Mouse (Mus musculus) stomach, embryonic 16.5 days (tissue): ENCODE results near the gene Rbm48. TPM values are rescaled to one million over a fixed set of nuclear protein-coding genes. Genes with fewer than 3 reads are reported as not detected.

Experiments used
- ATAC-seq: fragments of 200-750 bp; cut with Nextera tagmentation; 2 replicates; pipeline ENCODE4 v1.8.0; 2017; ENCODE audit warnings: moderate number of reproducible peaks, moderate TSS enrichment; ENCODE audit not compliant: insufficient read depth, low FRiP score
- H3K27ac ChIP-seq: fragments of 300-500 bp; sonication (generic); 2 replicates; pipeline ENCODE4 v1.5.1; 2014; ENCODE audit warnings: low read length
- H3K27me3 ChIP-seq: fragments of 300-500 bp; sonication (generic); 2 replicates; pipeline ENCODE4 v1.6.1; 2014; ENCODE audit warnings: low read length, control low read depth, mixed read lengths; ENCODE audit not compliant: control insufficient read depth, insufficient read depth
- H3K36me3 ChIP-seq: fragments of 300-500 bp; sonication (generic); 2 replicates; pipeline ENCODE4 v1.6.1; 2014; ENCODE audit warnings: low read length; ENCODE audit not compliant: control insufficient read depth, insufficient read depth
- H3K4me1 ChIP-seq: fragments of 300-500 bp; sonication (generic); 2 replicates; pipeline ENCODE4 v1.6.1; 2014; ENCODE audit warnings: low read length, control low read depth, mixed read lengths; ENCODE audit not compliant: control insufficient read depth, insufficient read depth
- H3K4me2 ChIP-seq: fragments of 300-500 bp; sonication (generic); 2 replicates; pipeline ENCODE4 v1.6.1; 2014; ENCODE audit warnings: low read depth, low read length, mixed read lengths
- H3K4me3 ChIP-seq: fragments of 300-500 bp; sonication (generic); replicated peaks from 2 replicates; pipeline ENCODE4 v1.5.1; 2014; ENCODE audit warnings: mild to moderate bottlenecking, low read length
- H3K9ac ChIP-seq: fragments of 300-500 bp; sonication (generic); 2 replicates; pipeline ENCODE4 v1.6.1; 2014; ENCODE audit warnings: low read length
- H3K9me3 ChIP-seq: fragments of 300-500 bp; sonication (generic); replicated peaks from 2 replicates; pipeline ENCODE4 v1.6.1; 2016; ENCODE audit warnings: low read length, control low read depth; ENCODE audit not compliant: control insufficient read depth
- WGBS: fragments of 180-500 bp; shearing (Covaris S2); extraction: QIAGEN DNeasy Blood & Tissue Kit; methylation state at CpG from one replicate; pipeline ENCODE4 v1.1.7; 2014; 5-methylcytosine and 5-hydroxymethylcytosine counted together
- polyA plus RNA-seq: library from polyadenylated mRNA; unstranded; fragments of >200 nt; fragmentation: Nextera tagmentation; extraction: Ambion mirVana; gene quantifications from 2 replicates; pipeline ENCODE4 v1.2.1, GENCODE M21; 2015

Rbm48 gene
- 10.0 and 12.3 TPM in 2 replicates for polyA plus RNA-seq

DNA sequence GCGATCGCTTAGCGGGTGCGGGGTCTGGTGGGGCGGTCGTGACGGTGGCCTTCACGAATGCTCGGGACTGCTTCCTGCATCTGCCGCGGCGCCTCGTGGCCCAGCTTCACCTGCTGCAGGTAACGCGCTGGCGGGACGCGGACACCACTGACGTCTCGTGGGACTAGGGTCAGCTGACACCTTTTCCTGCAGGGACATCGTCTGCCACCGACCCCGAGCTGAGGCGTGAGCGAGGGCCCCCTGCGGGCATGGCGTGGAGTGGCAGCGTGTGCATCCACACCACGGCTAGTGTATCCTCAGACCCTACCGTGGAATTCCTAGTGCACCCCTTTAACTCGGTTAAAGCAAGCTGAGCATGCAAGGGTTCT lies at the start of gene Rbm48:
Gene Rbm48 (minus strand): TSS at position 187 of the 368 bp plus-strand sequence.
- Histone ChIP-seq H3K27me3 (no peaks in the 10 kb centered on the region), H3K27ac (peak within 1 kb of the TSS; percentile 72), H3K4me3 (peak within 1 kb of the TSS; percentile 88), H3K36me3 (0 out of 2 replicates have a peak, but pooled peaks cover 3% of the 10 kb centered on the region), H3K9ac (peak within 1 kb of the TSS; percentile 83), H3K4me2 (peak within 1 kb of the TSS; percentile 84), H3K4me1 (peaks cover 12% of the 10 kb centered on the region), H3K9me3 (no peaks in the 10 kb centered on the region)
- ATAC-seq = peak; percentile 87
- WGBS = 0% methylated on average over 31 of the region's 31 CpGs

DNA sequence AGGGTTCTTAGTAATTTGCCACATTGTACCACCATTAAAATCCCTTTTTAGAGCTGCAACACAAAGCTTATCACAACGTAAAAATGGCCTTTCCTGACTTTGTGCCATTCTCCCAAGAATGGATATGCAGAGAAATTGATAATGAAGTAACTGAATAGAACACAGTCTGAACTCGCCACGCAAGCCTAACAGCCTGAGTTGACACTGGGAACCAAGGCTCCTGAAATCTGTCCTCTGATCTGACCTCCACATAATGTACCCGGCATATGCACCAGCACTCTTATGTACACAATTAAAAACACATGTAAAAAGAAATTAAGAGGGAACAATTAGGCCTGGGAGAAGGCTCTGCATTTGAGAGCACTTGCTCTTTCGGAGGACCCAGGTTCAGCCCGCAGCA lies 48.9 kb upstream of the Rbm48 start:
- H3K4me2 ChIP-seq = peak overlapping the region; percentile 19; the same call in 1 of the 2 replicates
- 0 out of 2 replicates have a peak overlapping the region, but pooled peaks have one; percentile 14 for H3K9ac ChIP-seq
- H3K27ac ChIP-seq = no peak overlapping the region
- no peaks in the 10 kb centered on the region for H3K27me3 ChIP-seq
- no peak overlapping the region; the same call in 1 of the 2 replicates for H3K4me3 ChIP-seq
- peaks cover 14% of the 10 kb centered on the region for H3K36me3 ChIP-seq
- no peak for ATAC-seq
- H3K9me3 ChIP-seq = no peaks in the 10 kb centered on the region
- peaks cover 8% of the 10 kb centered on the region; the same call in 1 of the 2 replicates for H3K4me1 ChIP-seq
- 73% methylated on average over 6 of the region's 6 CpGs for WGBS

DNA sequence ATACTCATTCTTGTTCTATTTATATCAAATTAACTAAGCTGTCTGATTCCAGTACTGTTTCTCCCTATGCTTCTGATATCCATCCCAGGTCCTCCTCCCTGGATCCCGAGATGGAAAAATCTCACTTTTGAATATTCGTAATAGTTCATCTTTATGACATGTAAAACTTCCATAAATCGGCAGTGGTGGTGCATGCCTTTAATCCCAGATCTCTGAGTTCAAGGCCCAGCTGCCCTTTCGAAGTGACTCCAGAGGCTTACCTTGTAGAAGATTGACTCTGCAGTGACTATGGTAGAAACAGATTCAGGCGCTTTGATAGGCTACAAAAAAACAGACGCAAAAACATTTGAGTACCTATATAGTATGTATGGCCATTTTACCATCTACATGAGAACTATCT lies 48.2 kb upstream of the Rbm48 start:
- ATAC-seq = no peak
- Histone ChIP-seq H3K36me3 (peaks cover 14% of the 10 kb centered on the region), H3K9ac (no peak overlapping the region), H3K4me1 (peaks cover 8% of the 10 kb centered on the region; the same call in 1 of the 2 replicates), H3K27me3 (no peaks in the 10 kb centered on the region), H3K4me2 (no peak overlapping the region), H3K4me3 (no peak overlapping the region), H3K27ac (no peak overlapping the region), H3K9me3 (no peaks in the 10 kb centered on the region)
- WGBS = 90% methylated on average over 6 of the region's 6 CpGs

DNA sequence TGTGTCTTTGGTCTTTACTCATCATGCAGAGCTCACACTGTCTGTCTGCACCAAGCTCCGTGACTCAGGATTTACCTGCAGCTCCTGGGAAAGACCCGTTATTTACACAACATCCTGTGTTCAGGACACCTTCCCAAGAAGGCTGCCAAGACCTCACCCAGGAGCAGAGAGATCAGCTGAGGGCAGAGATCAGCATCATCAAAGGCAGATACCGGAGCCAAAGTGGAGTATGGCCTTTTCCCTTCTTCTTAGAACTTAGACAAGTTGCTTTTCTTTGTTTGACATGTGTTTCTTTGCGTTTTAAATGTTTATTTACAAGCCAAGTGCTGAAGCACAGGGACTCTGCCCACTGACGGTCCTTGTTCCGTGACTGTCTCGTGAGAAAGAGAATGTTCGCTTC lies 38.9 kb upstream of the Rbm48 start:
- Histone ChIP-seq H3K9ac (no peak overlapping the region), H3K4me2 (no peak overlapping the region), H3K36me3 (peaks cover 6% of the 10 kb centered on the region; the same call in 1 of the 2 replicates), H3K4me3 (no peak overlapping the region), H3K4me1 (no peaks in the 10 kb centered on the region), H3K27ac (no peak overlapping the region), H3K9me3 (no peaks in the 10 kb centered on the region), H3K27me3 (no peaks in the 10 kb centered on the region)
- ATAC-seq = no peak
- WGBS = 74% methylated on average over 8 of the region's 8 CpGs

DNA sequence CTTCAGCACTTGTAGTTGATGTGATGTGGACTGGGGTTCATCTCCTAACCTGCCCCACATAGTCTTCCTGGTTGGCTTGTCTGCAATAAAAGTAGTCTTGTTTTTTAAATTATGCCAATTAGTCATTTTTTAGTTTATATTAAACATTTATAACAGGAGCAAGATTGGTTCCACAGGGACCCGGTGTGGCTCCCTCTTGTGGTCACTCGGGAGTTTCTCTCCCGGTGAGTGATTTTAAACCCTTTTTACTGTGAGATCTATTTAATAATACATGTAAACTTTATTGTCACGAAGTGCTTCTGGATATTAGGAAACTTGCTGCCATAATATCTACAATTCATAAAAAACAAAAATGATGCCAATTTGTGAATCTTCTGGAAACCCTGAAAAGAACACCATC lies 37.6 kb upstream of the Rbm48 start:
- Histone ChIP-seq H3K27ac (no peak overlapping the region), H3K4me1 (no peaks in the 10 kb centered on the region), H3K4me2 (no peak overlapping the region), H3K4me3 (no peak overlapping the region), H3K36me3 (peaks cover 6% of the 10 kb centered on the region; the same call in 1 of the 2 replicates), H3K9me3 (no peaks in the 10 kb centered on the region), H3K27me3 (no peaks in the 10 kb centered on the region), H3K9ac (no peak overlapping the region)
- ATAC-seq = no peak
- 76% methylated on average over 4 of the region's 4 CpGs for WGBS

DNA sequence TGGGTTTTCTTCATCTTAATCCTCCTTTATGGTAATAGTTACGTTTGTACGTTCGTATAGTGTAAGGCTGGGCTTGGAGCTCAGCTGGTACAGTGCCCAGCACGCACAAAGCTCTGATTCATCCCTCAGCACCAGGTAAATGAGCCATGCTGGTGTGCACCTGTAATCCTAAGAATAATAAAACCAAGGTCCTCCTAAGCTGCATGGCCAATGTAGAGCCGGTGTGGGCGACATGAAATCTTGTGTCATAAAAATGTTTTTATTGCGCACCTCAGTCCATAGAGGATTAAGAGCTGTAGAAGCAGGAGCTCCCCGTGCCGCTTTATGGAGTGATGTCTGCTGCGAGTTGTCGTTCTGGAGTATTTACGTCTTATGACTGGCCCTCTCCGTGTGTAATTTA lies 36.9 kb upstream of the Rbm48 start:
- no peaks in the 10 kb centered on the region for H3K27me3 ChIP-seq
- H3K4me2 ChIP-seq = no peak overlapping the region
- no peaks in the 10 kb centered on the region for H3K9me3 ChIP-seq
- 91% methylated on average over 13 of the region's 13 CpGs for WGBS
- H3K4me1 ChIP-seq = no peaks in the 10 kb centered on the region
- no peak overlapping the region for H3K27ac ChIP-seq
- ATAC-seq = no peak
- H3K36me3 ChIP-seq = peaks cover 6% of the 10 kb centered on the region; the same call in 1 of the 2 replicates
- H3K9ac ChIP-seq = no peak overlapping the region
- no peak overlapping the region for H3K4me3 ChIP-seq

DNA sequence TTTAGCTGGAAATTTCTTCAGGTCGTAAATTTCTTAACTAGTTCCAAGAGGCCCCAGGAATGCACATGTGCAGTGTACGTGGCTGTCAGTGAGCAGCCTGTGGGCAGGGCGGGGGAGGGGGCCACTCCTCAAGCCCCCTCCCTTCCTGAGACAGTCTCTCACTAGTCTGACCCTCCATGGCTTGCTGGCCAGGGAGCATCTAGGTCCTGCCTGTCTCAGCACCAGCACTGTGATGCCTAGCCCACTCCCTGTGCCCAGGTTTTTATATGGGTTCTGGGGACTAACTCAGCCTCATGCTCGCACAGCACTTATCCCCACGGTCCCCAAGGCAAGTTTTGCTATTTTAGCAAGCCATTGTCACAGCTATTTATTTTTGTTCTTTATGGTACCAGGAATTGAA lies 35.9 kb upstream of the Rbm48 start:
- 82% methylated on average over 5 of the region's 5 CpGs for WGBS
- no peak overlapping the region for H3K4me2 ChIP-seq
- no peak for ATAC-seq
- no peaks in the 10 kb centered on the region for H3K4me1 ChIP-seq
- H3K27me3 ChIP-seq = no peaks in the 10 kb centered on the region
- no peaks in the 10 kb centered on the region for H3K9me3 ChIP-seq
- H3K4me3 ChIP-seq = no peak overlapping the region
- H3K27ac ChIP-seq = no peak overlapping the region
- H3K36me3 ChIP-seq = peaks cover 6% of the 10 kb centered on the region; the same call in 1 of the 2 replicates
- no peak overlapping the region for H3K9ac ChIP-seq

DNA sequence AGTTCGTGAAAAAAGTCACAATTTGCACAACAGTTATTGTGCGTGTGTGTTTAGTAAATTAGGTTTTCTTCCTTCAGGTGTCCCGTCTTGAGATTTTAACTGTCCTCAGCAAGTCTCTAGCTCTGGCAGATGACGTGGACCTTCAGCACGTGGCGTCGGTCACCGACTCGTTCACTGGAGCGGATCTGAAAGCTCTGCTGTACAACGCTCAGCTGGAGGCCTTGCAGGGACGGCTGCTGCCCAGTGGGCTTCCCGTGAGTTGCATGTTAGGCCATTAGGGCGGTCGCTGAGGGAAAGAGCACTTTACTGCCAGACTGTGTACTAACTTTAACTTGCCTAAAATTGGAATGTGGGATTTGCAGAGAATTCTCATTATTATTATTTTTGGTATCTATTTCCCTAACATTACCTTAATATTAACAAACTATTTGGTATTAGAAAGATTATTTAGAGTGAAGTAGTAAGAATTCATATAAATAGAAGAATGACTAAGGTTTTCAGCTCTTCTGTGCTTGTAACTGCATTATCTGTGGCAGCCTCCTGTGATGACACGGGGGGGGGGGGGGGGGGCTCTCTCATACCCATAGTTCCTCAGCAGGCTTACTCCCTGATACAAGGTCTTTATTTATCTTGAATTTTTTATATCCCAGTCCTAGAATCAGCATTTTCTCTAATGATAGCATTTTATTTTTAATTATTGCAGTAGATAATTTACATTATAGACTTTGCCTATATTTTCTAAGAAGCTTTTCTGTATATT lies 35.3 kb upstream of the Rbm48 start:
- H3K4me3 ChIP-seq = no peak overlapping the region
- H3K27ac ChIP-seq = no peak overlapping the region
- no peak overlapping the region for H3K9ac ChIP-seq
- no peaks in the 10 kb centered on the region for H3K9me3 ChIP-seq
- no peak overlapping the region for H3K4me2 ChIP-seq
- no peaks in the 10 kb centered on the region for H3K27me3 ChIP-seq
- 83% methylated on average over 16 of the region's 16 CpGs for WGBS
- peaks cover 6% of the 10 kb centered on the region; the same call in 1 of the 2 replicates for H3K36me3 ChIP-seq
- no peaks in the 10 kb centered on the region for H3K4me1 ChIP-seq
- no peak for ATAC-seq

DNA sequence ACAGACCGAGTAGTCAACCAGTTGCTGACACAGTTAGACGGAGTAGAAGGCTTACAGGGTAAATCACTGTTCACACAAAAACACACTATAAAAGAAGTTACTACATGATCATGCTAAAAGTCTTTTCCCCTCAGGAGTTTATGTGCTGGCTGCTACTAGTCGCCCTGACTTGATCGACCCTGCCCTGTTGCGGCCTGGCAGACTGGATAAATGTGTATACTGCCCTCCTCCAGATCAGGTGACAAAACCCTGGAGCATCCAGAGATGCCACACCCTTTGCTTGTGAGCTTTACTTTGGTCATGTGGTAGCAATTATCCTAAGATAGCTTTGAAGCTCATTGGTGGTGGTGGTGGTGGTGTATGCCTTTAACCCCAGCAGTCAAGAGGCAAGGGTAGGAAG lies 33.7 kb upstream of the Rbm48 start:
- no peak overlapping the region for H3K27ac ChIP-seq
- H3K36me3 ChIP-seq = peaks cover 6% of the 10 kb centered on the region; the same call in 1 of the 2 replicates
- H3K9me3 ChIP-seq = no peaks in the 10 kb centered on the region
- 89% methylated on average over 5 of the region's 5 CpGs for WGBS
- no peak overlapping the region for H3K9ac ChIP-seq
- H3K4me2 ChIP-seq = no peak overlapping the region
- H3K27me3 ChIP-seq = no peaks in the 10 kb centered on the region
- ATAC-seq = no peak
- no peak overlapping the region for H3K4me3 ChIP-seq
- H3K4me1 ChIP-seq = no peaks in the 10 kb centered on the region
